Mouse (Mus musculus) olfactory bulb, adult 2 months (tissue): ENCODE measurements around the gene Adprh. TPM values are rescaled to one million over a fixed set of nuclear protein-coding genes. Genes with fewer than 3 reads are reported as not detected.
A peak's percentile ranks its signal among the peaks of the same experiment; 100 is the strongest.

Experiments used
- H3K27ac ChIP-seq: fragments of 200-500 bp; 2 replicates; pipeline ENCODE4 v1.5.1; 2012; ENCODE audit warnings: low read depth, low read length; ENCODE audit not compliant: insufficient read depth
- H3K4me1 ChIP-seq: fragments of 200-500 bp; 2 replicates; pipeline ENCODE4 v1.6.1; 2012; ENCODE audit warnings: low read length; ENCODE audit not compliant: control insufficient read depth, insufficient read depth
- H3K4me3 ChIP-seq: fragments of 200-500 bp; 2 replicates; pipeline ENCODE4 v1.5.1; 2012; ENCODE audit warnings: mild to moderate bottlenecking, low read depth, low read length, moderate library complexity; ENCODE audit not compliant: insufficient read depth
- CTCF ChIP-seq: fragments of 200-500 bp; IDR thresholded peaks from 2 replicates; pipeline ENCODE4 v1.5.1; 2012; ENCODE audit warnings: low read depth, mild to moderate bottlenecking, low read length, moderate library complexity; ENCODE audit not compliant: insufficient read depth
- POLR2A ChIP-seq: fragments of 200-500 bp; IDR thresholded peaks from 2 replicates; pipeline ENCODE4 v1.6.1; 2012; ENCODE audit warnings: mild to moderate bottlenecking, low read depth, low read length, moderate library complexity; ENCODE audit not compliant: insufficient read depth
- WGBS: fragments of 180-500 bp; shearing (Covaris S2); methylation state at CpG from one replicate; pipeline ENCODE4 v1.1.7; 2018; 5-methylcytosine and 5-hydroxymethylcytosine counted together
- polyA plus RNA-seq: library from polyadenylated mRNA; stranded (reverse); fragments of >200 nt; gene quantifications from 2 replicates; pipeline ENCODE4 v1.2.4, GENCODE M21; 2012; ENCODE audit warnings: low replicate concordance; ENCODE audit not compliant: missing spikeins, insufficient read depth, insufficient read length

The Adprh gene
- polyA plus RNA-seq, 1 experiment, result not detected

DNA sequence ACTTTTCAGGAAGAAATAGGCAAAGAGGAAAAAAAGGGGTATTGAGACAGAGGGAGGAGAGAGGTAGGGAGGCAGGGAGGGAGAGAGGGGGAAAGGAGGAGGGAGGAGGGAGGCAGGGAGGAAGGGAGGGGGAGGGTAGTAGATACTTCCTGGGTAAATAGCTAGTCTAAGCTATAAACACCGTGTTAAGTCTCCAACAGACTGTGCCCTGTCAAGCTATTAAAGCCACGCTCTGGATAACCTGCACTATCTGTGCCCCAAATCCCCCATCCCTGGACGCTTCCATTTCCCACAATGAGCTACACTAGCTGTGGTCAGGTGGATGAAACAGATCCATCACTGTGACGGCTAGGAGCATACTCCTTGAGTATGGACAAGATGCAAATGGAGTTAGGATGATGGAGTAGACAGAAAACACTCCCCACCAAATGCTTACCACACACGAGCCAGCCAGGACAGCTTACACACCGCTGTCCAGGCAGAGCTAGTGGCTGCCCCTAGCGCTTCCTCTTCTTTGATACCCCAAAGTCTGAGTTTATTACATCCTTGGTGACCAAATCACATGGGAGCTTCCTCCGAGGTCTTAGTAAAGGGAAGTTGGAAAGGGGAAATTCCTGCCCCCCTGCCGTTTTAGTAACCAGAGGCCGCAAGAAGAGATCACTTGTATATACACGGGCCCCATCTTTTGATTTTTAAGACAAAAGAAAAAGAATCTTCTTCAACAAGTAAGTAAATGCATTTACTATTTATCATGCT is 4.5 kb upstream of the Adprh start:
- WGBS, result 67% methylated on average over 11 of the region's 11 CpGs
- no peak overlapping the region for H3K27ac ChIP-seq
- no peak overlapping the region for H3K4me3 ChIP-seq
- TF ChIP-seq CTCF, result no peak
- no peaks in the 10 kb centered on the region for H3K4me1 ChIP-seq

DNA sequence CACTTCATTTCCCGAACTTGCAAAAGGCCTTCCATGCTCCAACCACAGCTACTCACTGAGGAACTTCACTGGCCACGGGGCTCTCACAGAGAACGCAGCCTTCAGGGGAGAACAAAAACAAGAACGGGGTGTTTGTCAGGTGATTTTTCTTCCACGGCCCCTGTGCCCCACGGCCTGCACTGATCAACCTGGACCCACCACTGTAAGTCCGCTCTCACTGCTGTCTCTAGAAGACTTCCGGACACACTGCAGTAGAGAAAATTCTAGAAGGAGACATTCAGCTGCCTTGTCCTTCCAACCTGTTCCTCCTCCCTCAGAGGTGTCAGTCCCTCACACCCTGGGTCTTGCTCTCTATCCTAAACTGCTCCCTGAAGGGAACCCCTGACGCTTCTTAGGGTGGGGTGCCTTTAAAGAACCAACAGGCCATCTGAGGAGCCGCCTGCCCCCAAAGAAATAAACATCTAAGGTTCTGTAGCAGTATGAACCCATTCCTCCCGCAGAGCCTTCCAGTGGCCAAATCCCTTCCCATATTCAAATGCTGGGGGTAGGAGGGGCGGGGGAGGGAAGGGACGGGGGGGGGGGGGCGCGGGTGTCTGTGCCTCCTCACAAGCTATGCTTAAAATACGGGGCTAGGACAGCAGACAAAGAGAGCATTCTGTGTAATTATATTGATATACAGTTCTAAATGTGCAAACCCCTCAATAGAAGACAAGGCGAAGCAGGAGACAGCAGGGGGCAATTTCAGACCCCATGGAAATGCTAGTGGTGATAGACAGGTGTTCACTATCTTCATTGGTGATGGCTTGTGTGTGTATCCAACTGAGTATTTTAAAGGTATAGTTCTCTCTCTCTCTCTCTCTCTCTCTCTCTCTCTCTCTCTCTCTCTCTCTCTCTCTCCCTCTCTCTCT is 3.3 kb upstream of the Adprh start, which contains the start of gene Cd80:
TSS of gene Cd80 (plus strand) at position 51 of the 908 bp plus-strand sequence.
- TF ChIP-seq POLR2A, result no peak
- no peak for TF ChIP-seq CTCF
- Histone ChIP-seq H3K4me3 (no peak within 1 kb of the TSS), H3K27ac (no peak within 1 kb of the TSS), H3K4me1 (peaks cover 3% of the 10 kb centered on the region; the same call in 1 of the 2 replicates)
- 73% methylated on average over 17 of the region's 17 CpGs for WGBS

DNA sequence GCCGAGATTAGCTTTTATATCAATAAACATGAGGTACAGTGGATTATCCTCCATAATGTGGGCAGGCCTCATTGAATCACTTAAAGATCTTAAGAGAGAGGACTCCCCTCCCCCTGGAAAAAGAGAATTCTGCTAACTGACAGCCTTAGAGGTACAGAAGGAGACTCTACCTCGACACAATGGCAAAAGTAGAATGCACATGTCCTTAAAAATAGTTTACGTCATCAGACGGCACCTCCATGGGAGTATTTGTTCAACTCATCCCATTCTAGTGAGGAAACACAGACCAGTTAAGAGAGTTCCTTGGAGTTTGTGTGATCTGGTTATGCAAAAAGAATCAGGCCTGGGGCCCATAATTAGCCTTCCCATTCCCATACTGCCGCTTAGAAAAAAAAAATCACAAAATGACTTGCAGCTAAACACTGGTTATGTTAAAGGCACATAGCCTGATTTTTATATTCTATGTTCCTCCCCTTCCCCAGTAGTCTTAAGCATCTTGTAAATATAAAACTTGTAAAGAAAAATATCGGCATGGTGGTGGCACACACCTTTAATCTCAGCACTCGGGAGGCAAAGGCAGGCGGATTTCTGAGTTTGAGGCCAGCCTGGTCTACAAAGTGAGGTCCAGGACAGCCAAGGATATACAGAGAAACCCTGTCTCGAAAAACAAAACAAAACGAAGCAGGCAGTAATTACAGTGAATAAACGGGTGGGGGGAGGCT is 2.2 kb upstream of the Adprh start:
- Histone ChIP-seq H3K4me3 (no peak overlapping the region), H3K27ac (no peak overlapping the region), H3K4me1 (peaks cover 9% of the 10 kb centered on the region; the same call in 1 of the 2 replicates)
- TF ChIP-seq POLR2A, result no peak
- no peak for TF ChIP-seq CTCF
- 73% methylated on average over 11 of the region's 11 CpGs for WGBS

DNA sequence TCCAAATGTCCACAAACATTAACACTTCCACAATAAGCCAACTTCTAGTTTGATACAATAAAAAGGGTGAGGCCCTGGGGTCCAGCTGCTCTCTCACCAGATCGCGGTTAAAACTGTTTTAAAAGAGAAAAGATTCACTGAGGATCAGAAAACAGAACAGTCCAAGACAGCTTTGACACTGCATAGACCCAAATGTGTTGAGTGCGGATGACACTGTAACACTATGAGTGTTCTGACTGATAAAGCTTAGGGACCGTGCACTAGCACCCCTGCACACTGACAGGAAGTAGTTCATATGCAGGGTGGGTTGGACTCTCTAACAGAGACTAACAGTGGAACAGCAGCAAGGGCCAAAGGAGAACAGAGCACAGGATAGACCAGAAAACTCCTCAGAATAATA is 1.4 kb upstream of the Adprh start:
- peaks cover 9% of the 10 kb centered on the region; the same call in 1 of the 2 replicates for H3K4me1 ChIP-seq
- 93% methylated on average over 4 of the region's 4 CpGs for WGBS
- H3K4me3 ChIP-seq, result no peak overlapping the region
- no peak for TF ChIP-seq POLR2A
- TF ChIP-seq CTCF, result no peak
- H3K27ac ChIP-seq, result no peak overlapping the region

DNA sequence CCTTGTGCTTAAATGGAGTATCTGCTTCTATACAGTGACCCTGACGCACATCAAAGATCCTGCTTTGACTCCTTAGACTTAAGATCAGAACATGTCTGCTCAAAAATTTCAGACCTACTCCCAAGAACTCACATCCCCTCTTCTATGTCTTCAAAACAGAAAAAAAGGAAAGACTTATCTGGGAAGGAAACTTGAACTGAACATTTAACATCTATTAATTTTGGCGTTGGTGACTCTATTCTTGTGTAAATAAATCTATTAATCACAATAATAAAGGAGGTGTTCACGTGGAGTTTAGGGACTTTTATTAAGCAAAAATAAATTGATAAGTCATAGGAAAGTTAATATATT is 675 bp upstream of the Adprh start:
- 12% methylated on average over 3 of the region's 3 CpGs for WGBS
- H3K4me3 ChIP-seq, result peak overlapping the region; percentile 91
- no peak for TF ChIP-seq POLR2A
- TF ChIP-seq CTCF, result no peak
- peaks cover 12% of the 10 kb centered on the region; the same call in 1 of the 2 replicates for H3K4me1 ChIP-seq
- H3K27ac ChIP-seq, result peak overlapping the region; percentile 92

DNA sequence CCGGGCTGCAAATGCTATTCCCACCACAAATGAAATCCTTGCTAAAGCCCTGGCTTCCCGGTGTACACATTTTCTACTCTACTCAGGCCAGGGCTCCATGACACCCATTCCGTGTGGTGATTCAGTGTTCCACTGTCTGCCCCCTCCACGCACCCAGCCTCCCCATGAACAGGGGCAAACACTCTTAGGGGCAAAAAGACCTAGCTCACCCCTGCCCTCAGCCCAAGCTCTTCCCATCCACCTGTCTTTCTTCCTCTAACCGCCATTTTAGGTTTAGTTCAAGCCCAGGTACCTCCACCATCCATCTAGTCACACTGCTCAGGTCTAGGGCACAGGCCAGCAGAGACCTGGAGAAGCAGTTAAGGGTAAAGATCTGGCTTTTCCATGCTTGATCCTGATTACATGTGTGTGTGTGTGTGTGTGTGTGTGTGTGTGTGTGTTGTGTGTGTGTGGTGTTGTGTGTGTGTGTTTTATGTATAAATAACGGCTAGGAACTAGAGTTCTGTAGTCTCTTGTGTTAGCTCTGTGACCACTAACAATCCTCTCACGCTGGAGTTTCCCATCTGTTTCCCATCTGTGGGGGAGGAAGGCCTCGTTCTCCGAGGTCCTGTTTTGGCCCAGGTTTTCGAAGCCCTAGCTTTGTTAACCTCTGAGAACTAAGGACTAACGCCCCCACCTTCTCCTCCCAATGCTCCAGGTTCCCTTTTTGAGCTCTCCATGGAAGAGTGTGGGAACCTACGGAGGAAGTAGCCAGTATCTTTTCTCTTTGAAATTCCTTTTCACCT is 890 bp downstream of the Adprh start:
- Histone ChIP-seq H3K4me1 (peaks cover 12% of the 10 kb centered on the region; the same call in 1 of the 2 replicates), H3K27ac (no peak overlapping the region), H3K4me3 (peak overlapping the region; percentile 91)
- no peak for TF ChIP-seq POLR2A
- no peak for TF ChIP-seq CTCF
- 41% methylated on average over 12 of the region's 12 CpGs for WGBS

DNA sequence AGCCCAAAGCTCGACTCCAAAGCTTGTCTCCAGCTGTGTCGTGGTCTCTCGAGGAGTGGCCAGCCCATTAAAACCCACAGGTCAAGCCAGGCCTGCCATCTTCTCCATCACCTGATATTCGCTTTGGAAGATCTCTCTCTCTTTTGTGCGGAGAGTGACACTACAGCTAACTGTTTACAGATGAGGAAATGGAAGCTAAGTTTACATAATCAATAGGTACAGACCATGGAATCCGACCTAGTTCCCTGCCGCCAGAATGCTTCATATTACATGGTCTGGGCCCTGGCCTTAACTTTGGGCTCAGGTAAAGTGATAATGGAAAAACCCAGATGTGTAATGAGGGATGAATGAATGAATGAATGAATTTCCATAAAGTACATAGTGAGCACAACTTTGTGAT is 1.8 kb downstream of the Adprh start:
- no peak for TF ChIP-seq CTCF
- no peak for TF ChIP-seq POLR2A
- H3K4me3 ChIP-seq, result no peak overlapping the region
- WGBS, result 90% methylated on average over 7 of the region's 7 CpGs

DNA sequence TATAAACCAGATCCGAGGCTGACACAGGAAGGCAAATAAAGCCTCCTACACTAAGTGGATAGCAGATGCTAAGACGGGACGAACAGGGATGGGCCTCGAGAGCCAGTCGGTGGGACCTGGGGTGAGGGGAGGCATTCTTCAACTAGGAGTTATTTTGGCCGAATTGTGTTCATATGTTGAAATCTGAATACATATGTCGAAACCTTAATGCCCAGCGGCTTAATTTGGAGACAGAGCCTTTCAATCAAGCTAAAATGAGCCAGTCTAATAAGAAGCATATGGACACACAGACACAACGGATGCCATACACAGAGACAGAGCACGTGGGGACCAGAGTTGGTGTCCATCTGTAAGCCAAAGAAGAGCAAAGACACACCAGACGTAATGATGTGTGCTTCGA is 4.0 kb downstream of the Adprh start:
- 91% methylated on average over 12 of the region's 12 CpGs for WGBS
- TF ChIP-seq CTCF, result no peak
- no peak for TF ChIP-seq POLR2A

More for the DNA sequence above, 1.8 kb downstream of the Adprh start:
- Histone ChIP-seq H3K27ac (no peak overlapping the region), H3K4me1 (peaks cover 12% of the 10 kb centered on the region; the same call in 1 of the 2 replicates)

More for the DNA sequence above, 4.0 kb downstream of the Adprh start:
- H3K27ac ChIP-seq, result no peak overlapping the region
- no peak overlapping the region for H3K4me3 ChIP-seq
- peaks cover 12% of the 10 kb centered on the region; the same call in 1 of the 2 replicates for H3K4me1 ChIP-seq
